Comparison of ENCODE assay signal across 9 mouse cellular contexts in genomic region chr13:42987931-42988579, GRCm38 (mm10).
A peak's percentile ranks its signal among the peaks of the same experiment; 100 is the strongest.
DNase-seq lines count a peak whose midpoint lies in the region; ATAC-seq lines count a peak whose summit lies in the region.
"Had no signal": no experiment of that assay in that cellular context is flagged by ENCODE, and none has a peak within 500 bp of the region (broad histone marks: within the 10 kb centered on the region; RNA-seq: fewer than 3 reads in every experiment).

No protein-coding gene starts in this region.

- peak; percentile 55 for DNase-seq in embryonic facial prominence, embryonic 14.5 days (ENCODE audit: low spot score)
- no peak for DNase-seq in embryonic facial prominence, embryonic 10.5 days (ENCODE audit: low spot score)
- DNase-seq in left cerebral cortex, postnatal 4 days: peak; percentile 98
- no peak for DNase-seq in left cerebral cortex, adult 18-20 months (ENCODE audit: low spot score in 2 of 2)
- DNase-seq in cerebellum, adult 11 months: peak; percentile 83
- peak; percentile 48 for DNase-seq in kidney, postnatal 14 days
- DNase-seq in thymus, postnatal 4 days: no peak
- DNase-seq: gastrocnemius, adult 2 months had no signal

- intact Hi-C loops in left cerebral cortex, postnatal 4 days (cut with DNase I): loop anchor here (10.0 kb wide), 1 partner anchor 97 kb away; no protein-coding TSS in a partner anchor

- H3K27me3 ChIP-seq in embryonic facial prominence, embryonic 14.5 days (replicated peaks; ENCODE audit: control insufficient read depth, insufficient read depth, low read length): no peaks in the 10 kb centered on the region
- H3K27me3 ChIP-seq in embryonic facial prominence, embryonic 10.5 days (replicated peaks; ENCODE audit: low read depth, poor library complexity, severe bottlenecking): no peaks in the 10 kb centered on the region; the same call in 1 of the 2 replicates

- no peak overlapping the region for H3K4me3 ChIP-seq in embryonic facial prominence, embryonic 14.5 days (ENCODE audit: low read depth, low read length)
- no peak overlapping the region for H3K4me3 ChIP-seq in embryonic facial prominence, embryonic 10.5 days
- H3K4me3 ChIP-seq: gastrocnemius, adult 2 months had no signal

- H3K27ac ChIP-seq in embryonic facial prominence, embryonic 14.5 days (replicated peaks; ENCODE audit: low read depth, low read length): no peak overlapping the region
- no peak overlapping the region for H3K27ac ChIP-seq in embryonic facial prominence, embryonic 10.5 days (replicated peaks)
- H3K27ac ChIP-seq: gastrocnemius, adult 2 months had no signal

- H3K4me2 ChIP-seq in embryonic facial prominence, embryonic 14.5 days (ENCODE audit: low read depth, low read length): no peak overlapping the region

- H3K4me1 ChIP-seq in embryonic facial prominence, embryonic 14.5 days (ENCODE audit: control insufficient read depth, insufficient read depth, low read length): peaks cover 3% of the 10 kb centered on the region; the same call in 1 of the 2 replicates
- H3K4me1 ChIP-seq in embryonic facial prominence, embryonic 10.5 days: no peaks in the 10 kb centered on the region

- no peaks in the 10 kb centered on the region for H3K36me3 ChIP-seq in embryonic facial prominence, embryonic 14.5 days (ENCODE audit: control insufficient read depth, insufficient read depth, low read length)
- H3K36me3 ChIP-seq in embryonic facial prominence, embryonic 10.5 days (replicated peaks): no peaks in the 10 kb centered on the region

- WGBS in embryonic facial prominence, embryonic 14.5 days: 60% methylated on average over 5 of the region's 5 CpGs
- 77% methylated on average over 5 of the region's 5 CpGs for WGBS in embryonic facial prominence, embryonic 10.5 days

- no peak overlapping the region for H3K9ac ChIP-seq in embryonic facial prominence, embryonic 14.5 days (ENCODE audit: low read depth, low read length)

- 0 out of 2 replicates have a peak, but pooled peaks cover 2% of the 10 kb centered on the region for H3K9me3 ChIP-seq in embryonic facial prominence, embryonic 14.5 days (ENCODE audit: control insufficient read depth, low read length)
- H3K9me3 ChIP-seq in embryonic facial prominence, embryonic 10.5 days: no peaks in the 10 kb centered on the region

- ATAC-seq in embryonic facial prominence, embryonic 14.5 days (ENCODE audit: low read depth): no peak
- no peak for ATAC-seq in erythroid progenitor cell, adult 5-6 weeks (replicated peaks; ENCODE audit: low FRiP score, poor library complexity, severe bottlenecking)

Comparison
In these comparisons a context has a peak if more than half of its experiments do, and no peak if none do; other contexts are left out.
1. DNase-seq: peak in embryonic facial prominence, embryonic 14.5 days (single experiment), left cerebral cortex, postnatal 4 days (single experiment), cerebellum, adult 11 months (single experiment) and kidney, postnatal 14 days (single experiment); none in embryonic facial prominence, embryonic 10.5 days (single experiment), left cerebral cortex, adult 18-20 months (0 of 2) and thymus, postnatal 4 days (single experiment).